Mouse (Mus musculus) gastrocnemius, postnatal 25 days (tissue): ENCODE results near the gene Gpr152. TPM values are rescaled to one million over a fixed set of nuclear protein-coding genes. Genes with fewer than 3 reads are reported as not detected.
A peak's percentile ranks its signal among the peaks of the same experiment; 100 is the strongest.
"Not testable (repeated sequence)": the region's sequence is repeated elsewhere in the genome, so short reads cannot be mapped to it uniquely, and the experiment has no call there.

ENCODE experiments used
- DNase-seq: peaks from one replicate; pipeline ENCODE4 v3.0.0; 2022
- total RNA-seq, 2 experiments: library from RNA; stranded (reverse); gene quantifications; 1 replicate in 1 of 2; 2 replicates in 1 of 2; pipeline ENCODE4 v1.2.3; 2021

The Gpr152 gene
- total RNA-seq, 2 experiments from 2014 or later, result not detected

- DNase-seq, result no peak
Measured at GRCm38 (mm10) chr19:4112063-4112960, 27.3 kb upstream of the Gpr152 start.

- peak; percentile 75 for DNase-seq
Measured at GRCm38 (mm10) chr19:4113186-4113805, 26.3 kb upstream of the Gpr152 start.

GRCm38 (mm10) chr19:4113806-4114230 is 25.8 kb upstream of the Gpr152 start:
- no peak for DNase-seq

GRCm38 (mm10) chr19:4114551-4114950 is 25.0 kb upstream of the Gpr152 start:
- DNase-seq, result no peak

GRCm38 (mm10) chr19:4115144-4115543 is 24.4 kb upstream of the Gpr152 start:
- no peak for DNase-seq

GRCm38 (mm10) chr19:4115816-4116215 is 23.8 kb upstream of the Gpr152 start:
- no peak for DNase-seq

GRCm38 (mm10) chr19:4117006-4117405 is 22.6 kb upstream of the Gpr152 start:
- DNase-seq, result no peak

GRCm38 (mm10) chr19:4118350-4118749 is 21.2 kb upstream of the Gpr152 start:
- DNase-seq, result no peak

- DNase-seq, result no peak
Measured at GRCm38 (mm10) chr19:4119716-4120487, 19.7 kb upstream of the Gpr152 start.

- DNase-seq, result no peak
Measured at GRCm38 (mm10) chr19:4120496-4120895, 19.1 kb upstream of the Gpr152 start.

GRCm38 (mm10) chr19:4121097-4121805 is 18.3 kb upstream of the Gpr152 start:
- peak; percentile 97 for DNase-seq

GRCm38 (mm10) chr19:4121896-4122295 is 17.7 kb upstream of the Gpr152 start:
- DNase-seq, result not testable (repeated sequence)

GRCm38 (mm10) chr19:4122411-4123370 is 16.9 kb upstream of the Gpr152 start:
- DNase-seq, result no peak

GRCm38 (mm10) chr19:4124432-4124831 is 15.2 kb upstream of the Gpr152 start:
- no peak for DNase-seq

- DNase-seq, result not testable (repeated sequence)
Measured at GRCm38 (mm10) chr19:4125268-4125667, 14.3 kb upstream of the Gpr152 start.

- DNase-seq, result peak; percentile 99
Measured at GRCm38 (mm10) chr19:4125741-4126696, 13.6 kb upstream of the Gpr152 start, which contains the start of gene Aip. Gene Aip, minus strand, starts transcription at chr19:4125858.

GRCm38 (mm10) chr19:4126759-4127495 is 12.7 kb upstream of the Gpr152 start:
- no peak for DNase-seq

GRCm38 (mm10) chr19:4129462-4129861 is 10.1 kb upstream of the Gpr152 start:
- DNase-seq, result no peak

- no peak for DNase-seq
Measured at GRCm38 (mm10) chr19:4130106-4130505, 9.5 kb upstream of the Gpr152 start.
